Mouse (Mus musculus): ENCODE results near the gene Olfr263. TPM values are rescaled to one million over a fixed set of nuclear protein-coding genes. Genes with fewer than 3 reads are reported as not detected.
A peak's percentile ranks its signal among the peaks of the same experiment; 100 is the strongest.
"Not testable (repeated sequence)": the region's sequence is repeated elsewhere in the genome, so short reads cannot be mapped to it uniquely, and the experiment has no call there.

Olfr263 gene
- polyA plus RNA-seq (2016; fragmentation: Nextera tagmentation; extraction: Ambion mirVana), result not detected in 2 replicates

GRCm38 (mm10) chr13:21129339-21129738 lies at the start of gene Olfr263:
Olfr263 (plus strand) TSS chr13:21129639.
- H3K4me2 ChIP-seq; H3K27ac ChIP-seq; ATAC-seq (ENCODE audit: low FRiP score); H3K36me3 ChIP-seq (replicated peaks); H3K4me1 ChIP-seq; H3K4me3 ChIP-seq (replicated peaks); H3K9me3 ChIP-seq; H3K9ac ChIP-seq; H3K27me3 ChIP-seq: not testable (repeated sequence)
- WGBS, result 80% methylated on average over 3 of the region's 3 CpGs

DNA sequence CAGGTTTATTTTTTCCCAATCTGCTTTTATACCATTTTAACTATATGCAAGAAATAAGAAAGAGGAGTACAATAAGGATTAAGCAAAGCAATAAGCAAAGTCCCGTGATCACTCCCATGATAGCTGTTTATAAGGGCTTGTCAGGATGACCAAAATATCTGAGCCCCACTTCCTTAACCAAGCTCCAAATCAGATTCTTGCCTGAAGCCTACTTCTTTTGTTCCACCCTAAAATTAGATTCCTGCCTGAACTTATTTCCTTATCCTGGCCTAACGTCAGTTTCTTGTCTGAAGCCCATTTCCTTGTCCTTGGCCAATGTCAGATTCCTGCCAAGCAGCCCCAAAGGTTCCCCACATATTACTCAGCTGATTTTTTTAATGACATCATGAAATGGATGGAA lies 46.8 kb upstream of the Olfr263 start:
- no peak for ATAC-seq (ENCODE audit: low FRiP score)
- Histone ChIP-seq H3K9me3 (no peaks in the 10 kb centered on the region), H3K27ac (no peak overlapping the region), H3K36me3 (replicated peaks) (no peaks in the 10 kb centered on the region), H3K4me1 (no peaks in the 10 kb centered on the region), H3K4me3 (replicated peaks) (no peak overlapping the region), H3K9ac (no peak overlapping the region), H3K27me3 (no peaks in the 10 kb centered on the region), H3K4me2 (no peak overlapping the region)
- WGBS, result 77% methylated on average over 2 of the region's 2 CpGs

DNA sequence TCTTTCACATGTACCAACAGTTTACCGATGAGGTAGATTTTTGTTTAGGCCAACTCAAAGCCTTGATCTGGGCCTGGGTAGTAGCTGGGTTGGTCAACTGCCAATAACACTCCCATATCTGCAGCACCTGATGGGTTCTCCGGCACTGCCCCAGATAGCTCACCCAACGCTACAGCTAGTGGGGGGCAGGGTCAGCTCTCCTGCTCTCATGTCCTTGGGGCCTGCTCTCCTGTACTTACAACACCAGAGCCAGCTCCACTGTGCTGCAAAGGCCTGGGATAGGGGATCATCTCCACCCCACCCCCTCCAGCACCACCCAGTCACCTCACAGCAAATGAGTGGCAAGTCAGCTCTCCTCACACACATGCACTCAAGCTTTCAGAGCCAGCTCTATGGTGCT lies 19.7 kb upstream of the Olfr263 start:
- no peak overlapping the region for H3K4me3 ChIP-seq (replicated peaks)
- H3K36me3 ChIP-seq (replicated peaks), result no peaks in the 10 kb centered on the region
- H3K4me1 ChIP-seq, result no peaks in the 10 kb centered on the region
- no peak for ATAC-seq (ENCODE audit: low FRiP score)
- H3K9me3 ChIP-seq, result no peaks in the 10 kb centered on the region
- no peak overlapping the region for H3K9ac ChIP-seq
- 96% methylated on average over 3 of the region's 3 CpGs for WGBS
- H3K27ac ChIP-seq, result no peak overlapping the region
- H3K4me2 ChIP-seq, result no peak overlapping the region
- no peaks in the 10 kb centered on the region for H3K27me3 ChIP-seq

GRCm38 (mm10) chr13:21110441-21110840 lies 19.0 kb upstream of the Olfr263 start:
- H3K9me3 ChIP-seq, result no peaks in the 10 kb centered on the region
- no peak overlapping the region for H3K4me2 ChIP-seq
- H3K27me3 ChIP-seq, result no peaks in the 10 kb centered on the region
- no peak overlapping the region for H3K4me3 ChIP-seq (replicated peaks)
- no peaks in the 10 kb centered on the region for H3K36me3 ChIP-seq (replicated peaks)
- H3K9ac ChIP-seq, result no peak overlapping the region
- no peaks in the 10 kb centered on the region for H3K4me1 ChIP-seq
- no peak overlapping the region for H3K27ac ChIP-seq
- WGBS, result 93% methylated on average over 6 of the region's 6 CpGs
- ATAC-seq (ENCODE audit: low FRiP score), result no peak

- H3K4me1 ChIP-seq; H3K27me3 ChIP-seq; H3K36me3 ChIP-seq (replicated peaks); ATAC-seq (ENCODE audit: low FRiP score); H3K27ac ChIP-seq; H3K4me2 ChIP-seq; H3K9me3 ChIP-seq; H3K4me3 ChIP-seq (replicated peaks); H3K9ac ChIP-seq: not testable (repeated sequence)
- WGBS, result 64% methylated on average over 3 of the region's 3 CpGs
Measured at GRCm38 (mm10) chr13:21111183-21111582, 18.3 kb upstream of the Olfr263 start, which contains the start of gene Olfr1369-ps1. Olfr1369-ps1 (plus strand) TSS chr13:21111483.

DNA sequence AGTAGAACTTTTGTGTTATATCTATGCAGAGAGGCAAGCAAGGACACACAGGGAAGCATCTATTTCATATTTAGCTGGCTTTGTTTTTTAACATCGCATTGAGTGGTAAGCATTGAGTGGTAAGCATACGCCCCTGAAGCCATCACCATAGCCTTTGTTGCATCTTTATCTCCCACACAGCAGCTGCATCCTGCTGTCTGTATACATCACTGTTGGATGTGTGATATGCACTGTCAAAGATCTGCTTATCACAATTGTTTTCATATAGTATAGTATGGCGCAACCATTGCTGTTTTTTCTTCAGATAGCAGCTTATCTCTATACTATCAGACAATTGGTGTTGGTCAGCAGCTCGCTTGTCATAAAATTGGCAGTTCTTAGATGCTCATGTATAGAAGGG lies 15.3 kb upstream of the Olfr263 start:
- WGBS, result 87% methylated on average over 4 of the region's 4 CpGs
- Histone ChIP-seq H3K9ac (no peak overlapping the region), H3K4me2 (no peak overlapping the region), H3K27me3 (no peaks in the 10 kb centered on the region), H3K27ac (no peak overlapping the region), H3K36me3 (replicated peaks) (no peaks in the 10 kb centered on the region), H3K9me3 (no peaks in the 10 kb centered on the region), H3K4me1 (no peaks in the 10 kb centered on the region), H3K4me3 (replicated peaks) (no peak overlapping the region)
- no peak for ATAC-seq (ENCODE audit: low FRiP score)

DNA sequence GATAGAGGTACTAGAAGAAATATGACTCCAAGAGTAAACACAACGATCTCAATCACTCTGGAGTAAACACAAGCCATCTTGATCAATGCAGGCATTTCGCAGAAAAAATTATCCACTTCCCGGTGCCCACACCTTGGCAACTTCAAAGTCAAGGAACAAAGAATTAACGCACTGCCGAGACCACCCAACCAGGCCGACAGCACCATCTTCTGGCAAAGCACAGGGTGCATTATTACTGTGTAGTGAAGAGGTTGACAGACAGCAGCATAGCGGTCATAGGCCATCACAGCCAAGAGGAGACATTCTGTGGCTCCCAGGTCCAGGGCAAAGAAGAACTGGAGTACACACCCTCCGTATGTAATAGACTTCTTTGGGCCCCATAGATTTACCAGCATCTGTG lies 13.0 kb downstream of the Olfr263 start:
- no peaks in the 10 kb centered on the region for H3K36me3 ChIP-seq (replicated peaks)
- H3K9me3 ChIP-seq, result no peaks in the 10 kb centered on the region
- no peak overlapping the region for H3K4me3 ChIP-seq (replicated peaks)
- H3K4me1 ChIP-seq, result no peaks in the 10 kb centered on the region
- ATAC-seq (ENCODE audit: low FRiP score), result no peak
- WGBS, result 54% methylated on average over 8 of the region's 8 CpGs
- H3K27me3 ChIP-seq, result no peaks in the 10 kb centered on the region
- H3K9ac ChIP-seq, result no peak overlapping the region
- H3K4me2 ChIP-seq, result no peak overlapping the region
- H3K27ac ChIP-seq, result no peak overlapping the region

DNA sequence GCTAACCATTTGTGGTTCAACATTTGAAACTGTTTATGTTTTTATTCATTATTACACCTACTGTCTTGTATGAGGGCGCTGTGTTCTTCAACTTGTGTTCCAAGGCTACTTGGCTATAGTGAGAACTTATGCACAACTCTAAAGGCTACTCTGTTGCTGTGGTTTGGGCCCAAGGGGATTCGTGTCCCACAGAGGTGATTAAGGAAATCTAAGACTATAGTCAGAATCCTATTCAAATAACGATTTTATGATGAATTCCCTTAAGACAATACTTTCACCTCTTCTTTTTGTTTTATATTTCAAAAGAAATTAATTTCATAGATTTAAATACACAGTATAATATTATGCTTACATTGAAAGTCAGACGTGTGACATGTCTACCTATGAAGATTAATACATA lies 16.3 kb downstream of the Olfr263 start, which contains the start of gene Olfr1368:
TSS of gene Olfr1368 (minus strand) at position 101 of the 400 bp plus-strand sequence.
- ATAC-seq (ENCODE audit: low FRiP score), result no peak
- Histone ChIP-seq H3K27ac (no peak within 1 kb of the TSS), H3K4me3 (replicated peaks) (no peak within 1 kb of the TSS), H3K9ac (no peak within 1 kb of the TSS), H3K4me2 (no peak within 1 kb of the TSS), H3K4me1 (no peaks in the 10 kb centered on the region), H3K36me3 (replicated peaks) (no peaks in the 10 kb centered on the region), H3K27me3 (peaks cover 3% of the 10 kb centered on the region; the same call in 1 of the 2 replicates), H3K9me3 (no peaks in the 10 kb centered on the region)
- 79% methylated on average over 4 of the region's 4 CpGs for WGBS

DNA sequence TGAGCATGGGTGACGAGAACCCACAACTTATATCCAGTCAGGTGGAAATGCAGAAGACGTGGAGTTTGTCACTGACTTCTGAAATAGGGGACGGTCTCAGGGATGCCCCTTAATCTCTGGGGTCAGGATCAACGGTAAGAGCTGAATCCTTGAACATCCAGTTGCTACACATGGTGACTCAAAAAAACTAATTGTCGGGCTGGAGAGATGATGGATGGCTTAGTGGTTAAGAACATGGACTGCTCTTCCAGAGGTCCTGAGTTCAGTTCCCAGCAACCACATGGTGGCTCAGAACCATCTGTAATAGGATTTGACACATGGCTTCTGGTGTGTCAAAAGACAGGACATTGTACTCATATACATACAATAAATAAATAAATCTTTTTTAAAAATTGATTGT lies 26.4 kb downstream of the Olfr263 start:
- 84% methylated on average over 5 of the region's 5 CpGs for WGBS
- no peak for ATAC-seq (ENCODE audit: low FRiP score)
- Histone ChIP-seq H3K27ac (no peak overlapping the region), H3K27me3 (peaks cover 12% of the 10 kb centered on the region; the same call in 1 of the 2 replicates), H3K36me3 (replicated peaks) (no peaks in the 10 kb centered on the region), H3K4me1 (peaks cover 8% of the 10 kb centered on the region), H3K4me2 (no peak overlapping the region), H3K9me3 (no peaks in the 10 kb centered on the region), H3K9ac (no peak overlapping the region), H3K4me3 (replicated peaks) (no peak overlapping the region)

DNA sequence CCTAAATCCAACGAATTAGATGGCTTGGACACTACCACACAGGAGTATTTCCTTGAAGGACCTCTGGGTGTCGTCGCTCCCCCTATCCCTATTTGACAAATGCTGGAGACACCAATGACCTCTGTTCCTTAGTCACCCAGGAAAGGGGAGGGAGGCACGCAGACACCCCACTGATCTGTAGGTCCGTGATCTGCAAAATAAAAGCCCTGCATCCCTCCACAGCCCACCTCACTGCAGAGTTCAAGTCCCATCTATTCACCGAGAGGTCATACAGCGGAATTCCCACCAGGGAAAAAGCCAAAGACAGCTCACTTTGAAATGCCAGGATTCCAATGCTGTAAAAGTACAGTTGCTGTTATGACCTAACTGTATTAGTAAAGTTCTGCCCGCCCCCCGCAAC lies 28.6 kb downstream of the Olfr263 start:
- ATAC-seq (ENCODE audit: low FRiP score), result no peak
- peaks cover 12% of the 10 kb centered on the region; the same call in 1 of the 2 replicates for H3K27me3 ChIP-seq
- H3K36me3 ChIP-seq (replicated peaks), result no peaks in the 10 kb centered on the region
- no peak overlapping the region for H3K9ac ChIP-seq
- H3K4me1 ChIP-seq, result peaks cover 8% of the 10 kb centered on the region
- H3K4me2 ChIP-seq, result peak overlapping the region; percentile 89
- WGBS, result 3% methylated on average over 9 of the region's 9 CpGs
- H3K27ac ChIP-seq, result no peak overlapping the region
- H3K4me3 ChIP-seq (replicated peaks), result no peak overlapping the region; the same call in 1 of the 2 replicates
- no peaks in the 10 kb centered on the region for H3K9me3 ChIP-seq

DNA sequence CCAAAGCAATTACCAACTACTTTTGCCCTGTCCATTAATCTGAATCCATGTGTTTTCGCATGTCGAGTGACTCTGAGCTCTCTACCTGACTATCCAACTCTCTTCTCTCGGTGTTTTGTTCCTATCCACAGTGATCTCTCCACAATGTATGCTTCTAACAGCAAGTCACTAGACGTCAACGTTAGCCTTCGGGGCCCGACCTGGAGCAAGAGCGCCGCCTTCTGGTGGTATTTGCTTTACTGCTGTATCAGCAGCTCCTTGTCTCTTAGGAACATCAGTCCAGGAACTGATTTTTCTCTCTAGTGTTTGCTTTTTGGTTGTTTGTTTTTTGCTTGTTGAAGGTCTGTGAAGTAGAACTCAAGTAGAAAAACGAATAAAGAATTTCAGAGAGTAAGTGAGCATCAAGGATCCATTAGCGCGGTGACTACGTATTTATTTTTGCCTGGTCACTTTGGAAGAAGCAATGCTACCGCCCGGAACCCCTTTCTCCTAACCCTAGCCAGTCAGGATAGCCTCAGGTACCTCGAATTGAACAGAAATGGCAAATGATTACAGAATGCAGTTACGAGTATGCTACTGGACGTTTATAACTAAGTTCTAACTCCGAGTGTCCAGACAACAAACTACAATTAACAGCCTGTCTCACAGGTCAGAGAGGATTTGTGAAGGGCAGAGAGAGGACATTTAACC lies 29.5 kb downstream of the Olfr263 start:
- H3K9ac ChIP-seq, result peak overlapping the region; percentile 56
- WGBS, result under 1% methylated on average over 19 of the region's 19 CpGs
- peak; percentile 36; the same call in 1 of the 2 replicates for ATAC-seq (ENCODE audit: low FRiP score)

GRCm38 (mm10) chr13:21159475-21159819 lies 30.0 kb downstream of the Olfr263 start:
- peak overlapping the region; percentile 89 for H3K4me2 ChIP-seq
- H3K9ac ChIP-seq, result peak overlapping the region; percentile 56
- H3K9me3 ChIP-seq, result no peaks in the 10 kb centered on the region
- H3K4me3 ChIP-seq (replicated peaks), result peak overlapping the region; percentile 56
- H3K36me3 ChIP-seq (replicated peaks), result no peaks in the 10 kb centered on the region
- H3K27ac ChIP-seq, result no peak overlapping the region
- peaks cover 15% of the 10 kb centered on the region; the same call in 1 of the 2 replicates for H3K27me3 ChIP-seq
- WGBS, result under 1% methylated on average over 15 of the region's 15 CpGs
- H3K4me1 ChIP-seq, result peaks cover 8% of the 10 kb centered on the region
- no peak; the same call in 1 of the 2 replicates for ATAC-seq (ENCODE audit: low FRiP score)

More for the DNA sequence above, 29.5 kb downstream of the Olfr263 start:
- Histone ChIP-seq H3K36me3 (replicated peaks) (no peaks in the 10 kb centered on the region), H3K27me3 (peaks cover 12% of the 10 kb centered on the region; the same call in 1 of the 2 replicates), H3K4me1 (peaks cover 8% of the 10 kb centered on the region), H3K4me3 (replicated peaks) (peak overlapping the region; percentile 56), H3K9me3 (no peaks in the 10 kb centered on the region), H3K27ac (no peak overlapping the region), H3K4me2 (peak overlapping the region; percentile 89)

DNA sequence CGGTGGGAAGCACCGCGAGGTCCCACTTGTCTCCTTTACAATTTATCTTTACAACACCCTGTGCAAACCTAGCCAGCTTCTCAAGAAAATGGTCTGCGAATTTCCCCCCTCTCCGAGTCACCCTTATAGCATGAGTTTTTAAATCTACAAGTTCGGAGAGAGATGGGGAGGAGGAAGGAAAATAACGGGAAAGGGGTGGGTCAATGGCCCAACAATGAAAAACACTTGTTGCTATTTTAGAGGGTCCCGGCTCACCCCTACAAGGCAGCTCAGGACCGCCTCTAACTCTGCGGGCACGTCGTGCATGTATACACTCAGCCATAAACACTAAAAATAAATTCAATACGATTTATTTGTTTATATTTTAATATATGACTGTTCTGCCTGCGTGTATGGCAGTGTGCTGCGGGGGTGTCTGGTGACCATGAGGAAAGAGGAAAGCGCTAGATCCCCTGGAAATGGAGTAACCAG lies 30.6 kb downstream of the Olfr263 start:
- peak overlapping the region; percentile 56 for H3K4me3 ChIP-seq (replicated peaks)
- peak overlapping the region; percentile 56 for H3K9ac ChIP-seq
- H3K4me2 ChIP-seq, result peak overlapping the region; percentile 89
- H3K27me3 ChIP-seq, result peaks cover 15% of the 10 kb centered on the region; the same call in 1 of the 2 replicates
- H3K27ac ChIP-seq, result no peak overlapping the region
- no peaks in the 10 kb centered on the region for H3K9me3 ChIP-seq
- WGBS, result 1% methylated on average over 16 of the region's 16 CpGs
- peak; percentile 52 for ATAC-seq (ENCODE audit: low FRiP score)
- peaks cover 8% of the 10 kb centered on the region for H3K4me1 ChIP-seq
- H3K36me3 ChIP-seq (replicated peaks), result no peaks in the 10 kb centered on the region

All from forebrain, embryonic 12.5 days (tissue).